Mouse (Mus musculus) heart, adult 2 months (tissue): ENCODE measurements around the gene Efr3b.

Source experiments
- CTCF ChIP-seq: fragments of 200-600 bp; IDR thresholded peaks from 2 replicates; pipeline ENCODE4 v1.8.1; 2022; ENCODE audit warnings: antibody characterized with exemption, mild to moderate bottlenecking, moderate library complexity
- EP300 ChIP-seq: fragments of 200-500 bp; IDR thresholded peaks from 2 replicates; pipeline ENCODE4 v1.6.1; 2011; ENCODE audit warnings: low read depth, low read length, control low read depth; ENCODE audit not compliant: insufficient read depth
- POLR2A ChIP-seq: fragments of 200-500 bp; IDR thresholded peaks from 2 replicates; pipeline ENCODE4 v1.6.1; 2011; ENCODE audit warnings: mild to moderate bottlenecking, low read depth, low read length, control low read depth; ENCODE audit not compliant: insufficient read depth

- TF ChIP-seq POLR2A (no peak), CTCF (no peak), EP300 (no peak)
Observed at GRCm38 (mm10) chr12:4066681-4067459, 28.2 kb upstream of the Efr3b start.
